Mouse (Mus musculus): ENCODE measurements around the gene Tspear.

Tspear gene

GRCm38 (mm10) chr10:77797677-77798076, 111.3 kb downstream of the Tspear start:
- no peak for DNase-seq

- DNase-seq, result peak; percentile 48
These were observed 112.0 kb downstream of the Tspear start for GRCm38 (mm10) chr10:77798164-77798920.

GRCm38 (mm10) chr10:77798921-77799508, 112.6 kb downstream of the Tspear start, which contains the start of gene Gm19668:
TSS of gene Gm19668 (minus strand) at chr10:77799133.
- no peak for DNase-seq

GRCm38 (mm10) chr10:77804095-77804494, 117.7 kb downstream of the Tspear start:
- no peak for DNase-seq

- DNase-seq, result no peak
These were observed 125.4 kb downstream of the Tspear start, which contains the start of gene Gm9507 for GRCm38 (mm10) chr10:77811743-77812142. TSS of gene Gm9507 (minus strand) at chr10:77811843.

GRCm38 (mm10) chr10:77814382-77814781, 128.0 kb downstream of the Tspear start, which contains the start of gene Gm2696:
TSS of gene Gm2696 (plus strand) at chr10:77814682.
- no peak for DNase-seq

- no peak for DNase-seq
These were observed 129.1 kb downstream of the Tspear start for GRCm38 (mm10) chr10:77815514-77815913.

GRCm38 (mm10) chr10:77818523-77818922, 132.2 kb downstream of the Tspear start:
- no peak for DNase-seq

- no peak for DNase-seq
These were observed 132.8 kb downstream of the Tspear start for GRCm38 (mm10) chr10:77819203-77819602.

GRCm38 (mm10) chr10:77826951-77827350, 140.6 kb downstream of the Tspear start, which contains the start of gene Krtap10-4:
TSS of gene Krtap10-4 (minus strand) at chr10:77827095.
- no peak for DNase-seq

- DNase-seq, result no peak
These were observed 149.3 kb downstream of the Tspear start, which contains the start of gene Krtap10-10 for GRCm38 (mm10) chr10:77835647-77836046. TSS of gene Krtap10-10 (plus strand) at chr10:77835947.

GRCm38 (mm10) chr10:77839006-77839405, 152.6 kb downstream of the Tspear start:
- no peak for DNase-seq

GRCm38 (mm10) chr10:77846503-77846902, 160.1 kb downstream of the Tspear start, which contains the start of gene Gm36176:
TSS of gene Gm36176 (plus strand) at chr10:77846803.
- DNase-seq, result no peak

- peak; percentile 60 for DNase-seq
These were observed 160.6 kb downstream of the Tspear start for GRCm38 (mm10) chr10:77846961-77847360.

GRCm38 (mm10) chr10:77847538-77847937, 161.2 kb downstream of the Tspear start:
- no peak for DNase-seq

GRCm38 (mm10) chr10:77852559-77852958, 166.2 kb downstream of the Tspear start, which contains the start of gene Gm10318:
TSS of gene Gm10318 (plus strand) at chr10:77852859.
- no peak for DNase-seq

GRCm38 (mm10) chr10:77861675-77862074, 175.3 kb downstream of the Tspear start, which contains the start of gene Gm3285:
TSS of gene Gm3285 (plus strand) at chr10:77861975.
- DNase-seq, result no peak

GRCm38 (mm10) chr10:77864067-77864761, 177.8 kb downstream of the Tspear start:
- peak; percentile 45 for DNase-seq

GRCm38 (mm10) chr10:77864762-77865143, 178.4 kb downstream of the Tspear start:
- no peak for DNase-seq

GRCm38 (mm10) chr10:77867546-77867945, 181.2 kb downstream of the Tspear start:
- DNase-seq, result no peak

- no peak for DNase-seq
These were observed 183.3 kb downstream of the Tspear start for GRCm38 (mm10) chr10:77869651-77870050.

- no peak for DNase-seq
These were observed 192.6 kb downstream of the Tspear start for GRCm38 (mm10) chr10:77878985-77879384.

GRCm38 (mm10) chr10:77880305-77880704, 193.9 kb downstream of the Tspear start:
- no peak for DNase-seq

All from cerebellum, adult 11-12 months (tissue).